Mouse (Mus musculus): ENCODE data around the gene Gm20538.

Gm20538 gene

GRCm38 (mm10) chr19:44530018-44530417 is 22.6 kb downstream of the Gm20538 start:
- DNase-seq: no peak

DNA sequence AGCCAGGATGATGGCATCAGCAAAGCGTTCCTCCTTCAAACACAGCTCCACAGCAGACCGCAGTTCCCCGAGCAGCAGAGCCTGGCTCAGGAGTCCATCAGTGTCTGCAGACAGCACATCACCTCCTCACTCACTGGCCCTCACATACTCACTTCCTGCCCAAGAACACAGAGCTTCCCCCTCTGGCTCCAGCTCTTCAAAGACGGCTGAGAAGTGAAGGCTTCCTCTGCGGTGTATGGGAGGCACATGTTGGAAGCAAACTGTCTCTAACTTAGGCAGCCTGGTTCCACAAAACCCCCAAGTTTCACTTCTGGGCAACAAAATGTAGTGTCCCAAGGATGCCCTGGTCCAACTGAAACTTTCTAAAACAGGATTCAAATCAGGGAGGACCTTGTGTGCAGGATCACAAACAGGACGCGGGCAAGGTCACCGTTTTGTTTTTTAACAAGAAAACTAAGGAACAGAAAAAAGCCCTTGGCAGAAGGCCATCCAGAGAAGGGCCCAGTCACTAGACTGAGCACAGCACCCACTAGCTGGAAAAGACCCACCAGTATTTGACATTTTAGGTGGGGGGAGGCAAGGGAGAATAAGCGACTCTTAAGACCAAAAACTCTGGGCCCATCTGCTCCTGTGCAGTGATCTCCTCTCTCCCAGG is 27.0 kb downstream of the Gm20538 start:
- DNase-seq: no peak

DNA sequence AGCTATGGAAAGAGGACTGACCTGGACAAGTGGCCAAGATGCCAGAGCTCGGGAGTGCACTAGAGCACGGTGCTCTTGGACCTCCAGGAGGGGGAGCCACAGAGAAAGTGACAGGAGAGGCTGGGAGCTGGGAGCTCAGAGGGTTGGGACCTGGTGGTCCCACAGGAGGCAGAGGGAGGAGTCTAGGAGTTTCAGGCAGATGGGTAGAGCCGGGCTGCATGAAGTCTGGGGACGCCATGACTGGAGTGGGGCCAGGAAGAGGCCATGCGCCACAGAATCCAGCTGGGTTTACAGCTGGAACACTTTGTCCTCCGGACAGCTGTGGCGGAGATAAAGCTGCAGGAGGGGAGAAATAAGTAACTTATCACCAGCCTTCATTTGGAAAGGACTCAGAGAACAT is 33.5 kb downstream of the Gm20538 start:
- no peak for DNase-seq

DNA sequence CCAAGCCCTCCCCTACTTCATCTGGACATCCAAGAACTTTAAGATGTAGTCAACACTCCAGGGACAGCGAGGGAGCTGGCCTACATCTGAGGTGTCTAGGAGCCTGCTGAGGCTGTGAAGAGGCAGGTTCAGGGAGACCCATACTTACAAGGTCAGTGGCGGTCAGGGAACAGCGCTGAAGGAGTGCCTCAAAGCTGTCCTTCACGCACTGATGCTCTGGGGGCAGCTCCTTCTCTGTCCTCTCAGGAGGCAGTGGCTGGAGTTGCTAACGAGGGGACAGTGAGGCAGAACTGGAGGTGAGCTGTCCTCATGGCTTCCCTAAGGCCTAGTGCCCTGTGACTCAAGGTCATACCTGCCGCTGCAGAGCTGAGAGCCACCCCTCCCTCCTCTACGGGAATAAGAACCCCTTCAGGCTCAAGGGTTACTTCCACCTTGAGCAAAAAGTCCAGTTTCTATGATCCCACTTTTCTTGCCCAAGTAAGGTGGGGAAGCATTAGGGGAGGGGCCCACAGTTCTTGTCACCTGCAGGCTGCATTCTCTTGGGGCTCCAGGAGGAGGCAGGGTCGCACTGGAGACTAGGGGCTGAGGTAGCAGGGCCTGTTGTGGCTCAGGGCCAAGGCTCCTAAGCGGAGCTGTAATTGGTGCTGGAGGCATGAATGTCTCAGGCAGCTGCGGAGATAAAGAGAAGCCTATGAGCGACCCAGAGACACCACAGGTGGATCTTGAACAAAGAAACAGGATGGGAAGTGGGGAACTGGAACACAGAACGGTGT is 34.4 kb downstream of the Gm20538 start:
- no peak for DNase-seq

GRCm38 (mm10) chr19:44515769-44516168 is 36.9 kb downstream of the Gm20538 start:
- no peak for DNase-seq

GRCm38 (mm10) chr19:44514521-44515451 is 37.8 kb downstream of the Gm20538 start:
- DNase-seq: no peak

DNA sequence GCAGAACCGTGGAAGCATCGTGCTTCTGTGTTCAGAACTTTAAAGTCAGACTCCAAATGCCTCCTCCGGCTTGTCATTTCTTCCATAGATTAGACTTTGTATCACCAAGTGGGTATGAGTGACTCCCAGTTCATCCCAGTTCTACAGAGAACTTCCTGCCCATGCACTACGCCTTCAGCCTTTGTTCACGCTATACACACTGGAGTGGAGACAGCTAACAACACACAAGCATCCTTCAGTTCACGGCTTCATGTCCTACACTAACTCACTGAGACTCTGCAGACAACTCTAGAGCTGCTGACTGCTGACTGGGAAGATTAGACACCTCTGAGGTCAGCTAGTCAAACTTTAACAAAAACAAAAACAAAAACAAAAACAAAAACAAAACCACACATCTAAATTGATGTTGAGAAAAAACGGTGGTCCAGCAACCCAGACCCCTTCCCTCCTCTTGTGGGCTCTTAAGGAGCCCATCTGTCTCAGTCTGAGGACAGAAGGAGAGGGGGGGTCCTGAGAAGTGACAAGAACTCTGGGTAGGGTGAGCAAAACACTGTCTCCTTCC is 38.6 kb downstream of the Gm20538 start:
- DNase-seq: no peak

DNA sequence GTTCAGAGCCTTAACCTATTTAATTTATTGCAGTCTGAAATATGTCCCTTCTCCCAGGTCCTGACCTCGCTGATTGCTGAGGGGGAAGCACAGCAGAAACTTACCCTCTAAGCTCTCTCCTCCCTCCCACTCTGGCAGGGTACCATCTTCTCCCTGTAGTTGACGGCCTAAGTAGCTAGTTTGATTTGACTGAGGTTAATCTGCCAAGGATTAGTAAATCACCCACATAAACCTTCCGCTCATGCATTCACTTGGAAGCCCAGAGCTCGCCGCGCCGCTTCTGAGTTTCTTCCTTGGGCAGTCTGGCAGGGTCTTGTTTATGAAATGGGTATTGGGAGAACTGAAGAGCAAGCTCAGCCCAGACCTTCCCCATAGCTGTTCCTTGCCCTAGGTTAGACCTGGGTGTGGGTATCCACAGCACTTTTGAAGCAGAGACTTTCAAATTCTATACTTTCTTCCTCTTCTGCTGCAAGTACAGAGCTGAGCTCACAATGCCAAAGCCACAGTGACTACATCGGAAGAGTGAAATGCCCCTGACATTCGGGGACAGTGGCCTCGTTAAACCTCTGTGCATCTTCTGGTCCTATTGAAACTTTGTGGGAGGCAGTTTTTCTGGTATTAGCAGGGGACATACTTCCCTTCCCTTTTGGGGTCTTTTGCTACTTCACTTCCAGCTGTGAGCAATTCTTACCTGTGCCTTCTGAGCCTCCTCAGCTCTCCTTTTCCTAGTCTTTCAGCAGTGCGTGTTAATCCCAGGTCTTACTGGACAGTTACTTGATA is 39.4 kb downstream of the Gm20538 start:
- no peak for DNase-seq

- no peak for DNase-seq
These were observed 40.0 kb downstream of the Gm20538 start for GRCm38 (mm10) chr19:44512601-44513000.

DNA sequence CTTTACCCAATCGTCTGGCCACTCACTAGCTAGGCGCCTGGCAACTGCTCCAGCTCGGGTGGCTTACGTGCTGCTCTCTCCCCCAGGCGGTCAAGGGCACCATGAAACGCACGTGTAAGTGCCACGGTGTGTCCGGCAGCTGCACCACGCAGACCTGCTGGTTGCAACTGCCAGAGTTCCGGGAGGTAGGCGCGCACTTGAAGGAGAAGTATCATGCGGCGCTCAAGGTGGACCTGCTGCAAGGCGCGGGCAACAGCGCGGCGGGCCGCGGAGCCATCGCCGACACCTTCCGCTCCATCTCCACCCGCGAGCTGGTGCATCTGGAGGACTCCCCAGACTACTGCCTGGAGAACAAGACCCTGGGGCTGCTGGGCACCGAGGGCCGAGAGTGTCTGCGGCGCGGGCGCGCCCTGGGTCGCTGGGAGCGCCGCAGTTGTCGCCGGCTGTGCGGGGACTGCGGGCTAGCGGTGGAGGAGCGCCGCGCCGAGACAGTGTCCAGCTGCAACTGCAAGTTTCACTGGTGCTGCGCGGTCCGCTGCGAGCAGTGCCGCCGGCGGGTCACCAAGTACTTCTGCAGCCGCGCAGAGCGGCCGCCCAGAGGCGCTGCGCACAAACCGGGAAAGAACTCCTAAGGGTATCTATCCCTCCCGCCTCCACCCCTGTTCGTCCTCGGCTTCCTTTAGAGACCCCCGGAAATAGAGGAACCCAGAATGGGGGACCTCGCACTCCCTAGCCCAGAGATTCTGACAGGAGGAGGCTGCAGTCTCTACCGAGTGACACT is 41.0 kb downstream of the Gm20538 start:
- peak; percentile 19 for DNase-seq

- no peak for DNase-seq
These were observed 42.0 kb downstream of the Gm20538 start for GRCm38 (mm10) chr19:44510534-44511175.

GRCm38 (mm10) chr19:44502741-44503140 is 49.9 kb downstream of the Gm20538 start:
- no peak for DNase-seq

DNA sequence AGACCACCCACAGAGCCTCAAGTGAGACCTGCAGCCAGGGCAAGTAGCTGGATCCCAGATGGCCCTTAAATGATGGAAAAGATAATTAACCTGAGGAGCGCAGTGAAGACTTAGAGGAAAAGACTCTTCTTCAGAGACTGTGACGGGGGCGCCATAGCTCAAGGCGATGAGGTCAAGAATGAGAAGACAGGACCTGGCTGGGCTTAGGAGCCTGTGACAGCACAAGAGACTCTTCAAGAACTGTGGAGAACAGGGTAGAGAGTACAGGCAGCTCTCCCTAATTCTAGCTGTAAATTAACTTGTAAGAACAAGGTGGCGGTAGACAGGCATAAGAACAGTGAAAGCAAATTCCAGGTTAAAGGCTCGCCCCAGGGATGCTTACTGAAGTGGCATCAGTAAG is 50.7 kb downstream of the Gm20538 start:
- no peak for DNase-seq

DNA sequence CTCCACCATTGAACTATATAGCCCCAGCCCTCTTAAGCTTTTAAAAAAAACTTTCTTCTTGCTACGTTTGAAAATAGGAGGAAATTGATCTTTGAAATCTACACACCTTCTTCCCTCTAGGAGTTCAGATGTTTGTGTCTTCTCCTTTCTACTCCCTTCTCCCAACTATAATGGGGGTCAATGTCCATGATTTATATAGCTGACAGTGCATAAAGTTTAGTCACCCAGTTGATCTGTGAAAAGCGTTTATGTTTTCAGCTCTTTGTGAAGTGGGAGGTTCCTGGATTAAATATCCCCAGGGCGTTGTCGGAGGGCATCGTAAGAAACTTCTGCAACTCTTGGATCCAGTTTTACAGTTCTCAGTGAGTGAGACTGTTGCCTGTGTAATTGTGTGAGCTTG is 52.4 kb downstream of the Gm20538 start:
- no peak for DNase-seq

DNA sequence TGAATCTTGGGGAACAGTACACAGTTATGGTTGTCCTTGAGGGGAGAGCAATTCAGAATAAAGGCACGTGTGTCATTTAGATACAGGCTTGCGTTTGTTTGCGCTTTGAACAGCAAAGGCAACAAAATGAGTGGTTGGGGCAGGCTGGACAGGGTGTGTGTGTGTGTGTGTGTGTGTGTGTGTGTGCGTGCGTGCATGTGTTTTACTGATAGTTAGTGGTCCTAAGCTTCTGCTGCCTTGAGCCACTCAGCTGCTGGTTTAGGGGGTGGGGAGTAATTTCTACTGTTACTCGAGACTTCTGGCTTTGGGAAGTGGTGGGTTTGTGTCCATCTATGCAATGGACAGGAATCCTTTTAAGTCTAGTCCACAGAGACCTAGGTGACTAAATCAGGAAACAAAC is 53.7 kb downstream of the Gm20538 start:
- no peak for DNase-seq

GRCm38 (mm10) chr19:44496941-44497340 is 55.7 kb downstream of the Gm20538 start:
- no peak for DNase-seq

GRCm38 (mm10) chr19:44496511-44496910 is 56.1 kb downstream of the Gm20538 start:
- DNase-seq: no peak

All from right cerebral cortex, postnatal 4 days (tissue).